Comparison of ENCODE assay signal across 9 mouse cellular contexts in genomic region chr6:115989032-115989431, GRCm38 (mm10). TPM values are rescaled to one million over a fixed set of nuclear protein-coding genes. Genes with fewer than 3 reads are reported as not detected.
DNase-seq lines count a peak whose midpoint lies in the region; ATAC-seq and TF ChIP-seq lines count a peak whose summit lies in the region.
"Had no signal": no experiment of that assay in that cellular context is flagged by ENCODE, and none has a peak within 500 bp of the region (broad histone marks: within the 10 kb centered on the region; RNA-seq: fewer than 3 reads in every experiment).

No protein-coding gene starts in this region.

- H3K27ac ChIP-seq in intestine, embryonic 14.5 days (ENCODE audit: low read depth): no peak overlapping the region
- no peak overlapping the region for H3K27ac ChIP-seq in intestine, postnatal 0 days (ENCODE audit: low read depth, low read length)
- 0 out of 2 replicates have a peak overlapping the region, but pooled peaks have one; percentile 1 for H3K27ac ChIP-seq in spleen, adult 2 months (ENCODE audit: insufficient read depth, low read length)
- H3K27ac ChIP-seq in embryonic facial prominence, embryonic 12.5 days: no peak overlapping the region

- no peak for TF ChIP-seq POLR2A in spleen, adult 2 months (IDR thresholded peaks at IDR 0.05; ENCODE audit: low read depth, low read length)

- H3K9me3 ChIP-seq in intestine, embryonic 14.5 days (ENCODE audit: control insufficient read depth, low read length): no peaks in the 10 kb centered on the region
- H3K9me3 ChIP-seq in intestine, postnatal 0 days (ENCODE audit: control insufficient read depth): no peaks in the 10 kb centered on the region
- H3K9me3 ChIP-seq in embryonic facial prominence, embryonic 12.5 days: no peaks in the 10 kb centered on the region

- peak overlapping the region; percentile 20; the same call in 1 of the 2 replicates for H3K4me2 ChIP-seq in intestine, embryonic 14.5 days (ENCODE audit: low read length)
- H3K4me2 ChIP-seq in intestine, postnatal 0 days (replicated peaks; ENCODE audit: low read depth): no peak overlapping the region
- H3K4me2 ChIP-seq in embryonic facial prominence, embryonic 12.5 days (replicated peaks): peak overlapping the region; percentile 13; the same call in 1 of the 2 replicates

- TF ChIP-seq CTCF in intestine, postnatal 0 days (IDR thresholded peaks at IDR 0.05; ENCODE audit: low read depth): no peak
- TF ChIP-seq CTCF in spleen, adult 2 months (IDR thresholded peaks at IDR 0.05; ENCODE audit: extremely low read depth, insufficient read depth, insufficient read length, insufficient replicate concordance): no peak

- no peak overlapping the region for H3K9ac ChIP-seq in intestine, embryonic 14.5 days (ENCODE audit: low read length)
- no peak overlapping the region for H3K9ac ChIP-seq in intestine, postnatal 0 days (ENCODE audit: low read depth, low read length)
- 0 out of 2 replicates have a peak overlapping the region, but pooled peaks have one; percentile 0 for H3K9ac ChIP-seq in embryonic facial prominence, embryonic 12.5 days

- peaks cover 17% of the 10 kb centered on the region for H3K27me3 ChIP-seq in intestine, embryonic 14.5 days (replicated peaks; ENCODE audit: control insufficient read depth, insufficient read depth, low read length)
- H3K27me3 ChIP-seq in intestine, postnatal 0 days (replicated peaks; ENCODE audit: control insufficient read depth, insufficient read depth, low read length): peaks cover 24% of the 10 kb centered on the region
- H3K27me3 ChIP-seq in spleen, adult 2 months (ENCODE audit: control insufficient read depth, insufficient read depth, low read length): peaks cover 7% of the 10 kb centered on the region
- peaks cover 39% of the 10 kb centered on the region for H3K27me3 ChIP-seq in embryonic facial prominence, embryonic 12.5 days
- no peaks in the 10 kb centered on the region for H3K27me3 ChIP-seq in splenic B cell, adult 2 months (ENCODE audit: control insufficient read depth, insufficient read depth, low read length, poor library complexity, severe bottlenecking)

- peaks cover 43% of the 10 kb centered on the region for H3K4me1 ChIP-seq in intestine, embryonic 14.5 days (replicated peaks; ENCODE audit: control insufficient read depth, insufficient read depth, low read length)
- no peaks in the 10 kb centered on the region for H3K4me1 ChIP-seq in intestine, postnatal 0 days (replicated peaks; ENCODE audit: control insufficient read depth, insufficient read depth, low read length)
- peaks cover 41% of the 10 kb centered on the region for H3K4me1 ChIP-seq in spleen, adult 2 months (ENCODE audit: control insufficient read depth, insufficient read depth, insufficient read length)
- H3K4me1 ChIP-seq in embryonic facial prominence, embryonic 12.5 days: peaks cover 59% of the 10 kb centered on the region

- H3K36me3 ChIP-seq in intestine, embryonic 14.5 days (ENCODE audit: control insufficient read depth, insufficient read depth, low read length): no peaks in the 10 kb centered on the region
- no peaks in the 10 kb centered on the region for H3K36me3 ChIP-seq in intestine, postnatal 0 days (ENCODE audit: control insufficient read depth, insufficient read depth)
- no peaks in the 10 kb centered on the region for H3K36me3 ChIP-seq in spleen, adult 2 months (ENCODE audit: control insufficient read depth, insufficient read depth, low read length)
- no peaks in the 10 kb centered on the region for H3K36me3 ChIP-seq in embryonic facial prominence, embryonic 12.5 days
- H3K36me3 ChIP-seq in splenic B cell, adult 2 months (ENCODE audit: control insufficient read depth, insufficient read depth, low read length, poor library complexity, severe bottlenecking): no peaks in the 10 kb centered on the region

- H3K4me3 ChIP-seq in intestine, embryonic 14.5 days (ENCODE audit: low read depth, low read length): no peak overlapping the region
- no peak overlapping the region for H3K4me3 ChIP-seq in intestine, postnatal 0 days (ENCODE audit: low read depth, low read length)
- no peak overlapping the region for H3K4me3 ChIP-seq in spleen, adult 2 months (ENCODE audit: extremely low read depth, insufficient read depth, insufficient read length)
- peak overlapping the region; percentile 1; the same call in 1 of the 2 replicates for H3K4me3 ChIP-seq in embryonic facial prominence, embryonic 12.5 days

- 59% methylated on average over 5 of the region's 5 CpGs for WGBS in intestine, embryonic 14.5 days
- WGBS in intestine, postnatal 0 days: 70% methylated on average over 5 of the region's 5 CpGs
- WGBS in spleen, adult 2 months: 35% methylated on average over 5 of the region's 5 CpGs
- 76% methylated on average over 5 of the region's 5 CpGs for WGBS in embryonic facial prominence, embryonic 12.5 days

- no peak for ATAC-seq in intestine, embryonic 14.5 days (replicated peaks; ENCODE audit: low FRiP score, low TSS enrichment, low read depth)
- no peak for ATAC-seq in intestine, postnatal 0 days
- no peak for ATAC-seq in embryonic facial prominence, embryonic 12.5 days (ENCODE audit: insufficient number of reproducible peaks, insufficient read depth, low FRiP score, low TSS enrichment)
- ATAC-seq in frontal cortex, adult (ENCODE audit: low TSS enrichment): no peak

- no peak for DNase-seq in intestine, embryonic 14.5 days (ENCODE audit: low spot score)
- no peak for DNase-seq in spleen, adult 2 months (ENCODE audit: low read depth in 1 of 2, low spot score in 2 of 2)
- no peak for DNase-seq in spleen, adult 12 weeks (ENCODE audit: low spot score)
- DNase-seq in splenic B cell, adult 2 months (ENCODE audit: low read depth, low spot score): peak; percentile 69
- DNase-seq: cerebellum, adult 2 months; lung, adult 18-20 months had no signal

RNA-seq across cellular contexts. Expression of gene Plxnd1, which starts 5.8 kb away (rescaled TPM):
- 39.7 and 46.5 TPM in 2 replicates for polyA plus RNA-seq in intestine, embryonic 14.5 days (2014; fragmentation: Nextera tagmentation; extraction: Ambion mirVana)
- polyA plus RNA-seq in intestine, postnatal 0 days (2015; fragmentation: Nextera tagmentation; extraction: Ambion mirVana): 8.2 and 9.6 TPM in 2 replicates
- polyA plus RNA-seq in spleen, adult 2 months (2012; rRNA removed): 66.1 and 87.2 TPM in 2 replicates
- 33.1 and 40.5 TPM in 2 replicates for polyA plus RNA-seq in embryonic facial prominence, embryonic 12.5 days (2016; fragmentation: Nextera tagmentation; extraction: Ambion mirVana)

RNA-seq across cellular contexts. Expression of gene H1foo, which starts 44.3 kb away (rescaled TPM):
- not detected in 2 replicates for polyA plus RNA-seq in intestine, embryonic 14.5 days (2014; fragmentation: Nextera tagmentation; extraction: Ambion mirVana)
- polyA plus RNA-seq in intestine, postnatal 0 days (2015; fragmentation: Nextera tagmentation; extraction: Ambion mirVana): not detected in 2 replicates
- polyA plus RNA-seq in spleen, adult 2 months (2012; rRNA removed): not detected in 2 replicates
- not detected in 2 replicates for polyA plus RNA-seq in embryonic facial prominence, embryonic 12.5 days (2016; fragmentation: Nextera tagmentation; extraction: Ambion mirVana)
- polyA plus RNA-seq: cerebellum, adult 2 months had no signal

RNA-seq across cellular contexts. Expression of gene Rho, which starts 57.5 kb away (rescaled TPM):
- polyA plus RNA-seq in intestine, embryonic 14.5 days (2014; fragmentation: Nextera tagmentation; extraction: Ambion mirVana): 0.07 TPM in 1 of 2 replicates, not detected in the other
- polyA plus RNA-seq in intestine, postnatal 0 days (2015; fragmentation: Nextera tagmentation; extraction: Ambion mirVana): 0.16 TPM in 1 of 2 replicates, not detected in the other
- 0.16 and 0.37 TPM in 2 replicates for polyA plus RNA-seq in spleen, adult 2 months (2012; rRNA removed)
- 0.17 and 0.32 TPM in 2 replicates for polyA plus RNA-seq in embryonic facial prominence, embryonic 12.5 days (2016; fragmentation: Nextera tagmentation; extraction: Ambion mirVana)
